Mouse (Mus musculus) v-Abl transformed pro-B cells (cell line): Measurements from ENCODE around the gene Phka2.

Experiments used
- in situ Hi-C, 2 experiments: fragments of 400-800 bp; cut with MboI; formaldehyde crosslinking; loops; one replicate each; pipeline ENCODE4 v1.15.1; 2025; ENCODE audit not compliant: unreplicated experiment in 2 of 2

Phka2 gene

DNA sequence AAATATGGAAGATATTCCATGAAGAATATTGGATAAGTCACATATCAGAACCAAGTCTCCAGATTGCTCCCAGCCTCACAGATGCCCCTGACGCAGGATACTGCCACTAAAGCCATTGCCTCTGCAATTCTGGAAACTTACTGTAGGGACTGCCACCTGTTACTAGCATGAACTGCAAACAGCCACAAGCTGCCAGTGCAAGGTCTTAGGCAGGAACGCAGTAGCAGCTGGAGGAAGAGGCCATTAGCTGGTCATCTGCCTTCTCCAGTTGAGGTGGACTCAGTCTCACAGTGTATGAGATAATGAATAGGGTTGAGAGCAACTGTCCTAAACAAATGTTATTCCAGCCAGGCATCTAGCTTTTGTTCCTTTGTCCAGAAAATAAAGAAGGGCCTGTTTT lies 96.1 kb downstream of the Phka2 start:
- in situ Hi-C loops, result loop anchor here (25.0 kb wide), 1 partner anchor 439 kb away; no protein-coding TSS in a partner anchor

DNA sequence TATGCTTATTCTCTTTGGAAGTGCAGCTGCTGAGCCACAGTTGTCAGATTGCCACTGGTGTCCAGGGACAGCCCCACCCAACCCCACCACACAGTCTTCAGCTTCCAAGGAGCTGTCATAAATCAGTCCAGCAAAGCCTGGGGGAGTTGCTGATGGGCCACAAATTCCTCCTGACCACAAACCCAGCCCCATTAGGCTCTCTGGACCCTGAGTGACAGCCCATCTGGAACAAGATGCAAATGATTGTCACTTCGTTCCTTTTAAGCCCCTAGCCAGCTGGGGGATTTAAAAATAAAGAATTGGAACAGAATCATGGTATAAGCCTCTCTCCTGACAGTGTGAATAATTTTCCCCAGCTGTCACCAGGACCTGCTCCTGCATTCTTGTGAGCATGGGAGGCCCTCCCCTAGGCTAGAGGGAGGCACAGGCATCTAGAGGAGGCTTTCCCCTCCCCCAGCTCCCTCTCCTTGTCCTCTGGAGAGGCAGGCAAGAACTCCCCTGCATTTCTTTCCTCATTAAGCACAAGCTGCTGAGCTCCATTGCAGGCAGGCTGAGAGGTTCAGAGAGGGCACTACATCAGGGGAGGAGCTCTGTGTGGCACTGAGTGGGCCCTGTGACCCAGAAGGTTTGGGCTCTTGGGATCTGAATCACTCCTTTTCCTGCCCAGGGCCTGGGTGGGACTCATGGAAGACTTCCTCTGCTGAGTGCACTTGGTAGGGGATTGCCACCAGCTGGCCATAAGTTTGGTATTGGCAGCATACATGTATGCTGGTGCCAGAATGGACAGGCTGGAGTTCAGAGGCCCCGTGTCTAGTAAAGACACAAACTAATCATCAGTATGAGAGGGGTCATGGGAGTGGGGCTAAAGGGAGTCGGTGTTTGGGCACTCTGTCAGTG lies 96.8 kb downstream of the Phka2 start:
- in situ Hi-C loops, result loop anchor here (25.0 kb wide), 1 partner anchor 438 kb away; no protein-coding TSS in a partner anchor

DNA sequence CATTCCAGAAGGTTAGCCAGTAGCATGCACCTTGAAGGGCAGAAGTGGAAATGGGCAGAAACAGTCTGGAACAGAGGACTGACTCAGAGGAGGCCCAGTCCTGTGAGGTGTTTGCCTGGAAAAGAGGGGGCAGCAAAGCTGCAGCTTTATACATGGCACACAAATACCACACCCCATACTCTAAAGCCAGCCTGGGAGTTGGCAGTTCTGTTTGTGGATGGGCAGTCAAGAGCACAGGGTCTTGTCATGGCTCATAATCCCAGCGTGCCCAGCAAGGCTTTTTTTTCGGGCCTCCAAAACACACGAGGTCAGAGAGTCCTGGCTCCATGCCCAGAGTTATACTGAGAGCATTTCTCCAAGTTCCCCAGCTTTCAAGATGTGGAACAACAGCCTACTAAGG lies 99.1 kb downstream of the Phka2 start:
- in situ Hi-C loops, result no loop called here

DNA sequence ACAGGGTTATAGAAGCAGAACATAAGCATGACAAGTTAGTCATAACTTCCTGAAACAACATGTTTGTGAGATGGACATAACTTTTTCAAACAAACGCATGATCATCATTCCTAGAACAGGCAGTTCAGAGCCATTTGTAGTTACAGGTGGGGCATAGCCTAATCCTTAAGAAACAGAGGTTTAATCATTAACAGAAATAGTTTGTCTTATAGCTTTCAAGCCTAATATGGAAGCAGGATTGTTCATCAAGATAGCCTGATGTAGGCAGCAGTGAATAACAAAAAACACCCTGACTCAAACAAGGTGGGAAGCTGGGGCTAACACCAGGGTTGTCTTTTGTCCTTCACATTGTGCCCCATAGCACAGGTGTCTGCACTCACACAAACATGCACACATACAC lies 100.8 kb downstream of the Phka2 start:
- in situ Hi-C loops, result no loop called here

DNA sequence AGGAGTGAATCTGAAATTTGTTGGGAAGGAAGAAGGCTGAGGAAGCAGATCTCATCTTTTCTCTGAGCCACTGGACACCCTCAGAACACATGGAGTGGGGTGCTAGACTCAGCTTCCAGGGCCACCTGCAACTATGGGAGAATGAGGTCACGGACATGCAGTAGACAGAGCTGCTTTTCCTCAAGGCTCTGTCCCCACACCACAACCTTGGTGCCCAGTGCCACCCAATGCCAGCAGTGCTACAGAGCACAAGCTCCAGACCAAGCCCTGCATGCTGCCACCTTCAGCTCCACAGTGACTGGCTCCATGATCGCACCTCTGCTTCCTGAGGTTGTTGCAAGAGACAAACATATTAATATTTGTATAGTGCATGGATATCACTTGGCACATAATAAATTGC lies 101.3 kb downstream of the Phka2 start:
- in situ Hi-C loops, result no loop called here

DNA sequence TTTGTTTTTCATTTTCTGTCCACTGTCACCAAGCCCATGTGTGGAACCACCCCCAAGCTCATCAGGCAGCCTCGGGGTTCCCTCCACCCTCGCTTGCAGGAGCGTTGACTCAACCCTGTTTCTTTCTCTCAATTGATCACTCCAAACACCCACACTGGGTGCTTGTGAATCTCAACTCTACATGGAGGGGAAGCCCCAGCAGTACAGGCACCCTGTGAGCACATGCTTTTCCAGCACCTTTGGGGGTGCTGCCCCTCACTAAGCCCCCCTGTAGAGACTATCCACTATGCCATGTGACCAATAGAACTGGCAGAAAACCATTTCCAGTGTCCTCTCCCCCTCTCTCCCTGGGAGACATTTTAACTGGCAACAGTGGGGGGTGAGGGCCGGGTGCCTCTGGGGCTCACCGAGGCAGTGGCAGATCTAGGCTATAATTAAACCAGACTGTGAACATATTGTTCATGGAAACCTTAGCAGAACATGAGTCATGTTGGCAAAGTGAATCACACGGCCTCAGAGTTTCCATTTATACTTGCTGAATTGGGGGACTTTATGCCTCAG lies 102.1 kb downstream of the Phka2 start:
- in situ Hi-C loops, result no loop called here

DNA sequence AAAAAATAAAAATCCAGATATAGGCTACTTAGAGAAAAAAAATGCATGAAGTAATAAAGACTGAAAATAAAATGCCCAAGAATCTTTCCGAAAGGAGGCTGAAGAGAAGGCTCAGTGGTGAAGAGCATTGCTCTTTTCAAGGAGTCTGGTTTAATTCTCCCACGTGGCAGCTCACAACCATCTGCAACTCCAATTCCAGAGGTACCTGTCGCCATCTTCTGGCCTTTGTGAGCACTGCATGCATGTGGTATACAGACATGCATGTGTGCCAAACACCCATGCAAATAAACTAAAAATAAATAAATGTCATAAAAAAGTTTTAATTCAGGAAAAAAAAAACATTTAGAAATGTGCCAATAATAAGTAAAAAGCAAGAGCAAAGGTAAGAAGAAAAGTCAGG lies 107.9 kb downstream of the Phka2 start:
- in situ Hi-C loops, result loop anchor here (5.0 to 10.0 kb wide), 3 partner anchors 163 to 635 kb away; no protein-coding TSS in a partner anchor

DNA sequence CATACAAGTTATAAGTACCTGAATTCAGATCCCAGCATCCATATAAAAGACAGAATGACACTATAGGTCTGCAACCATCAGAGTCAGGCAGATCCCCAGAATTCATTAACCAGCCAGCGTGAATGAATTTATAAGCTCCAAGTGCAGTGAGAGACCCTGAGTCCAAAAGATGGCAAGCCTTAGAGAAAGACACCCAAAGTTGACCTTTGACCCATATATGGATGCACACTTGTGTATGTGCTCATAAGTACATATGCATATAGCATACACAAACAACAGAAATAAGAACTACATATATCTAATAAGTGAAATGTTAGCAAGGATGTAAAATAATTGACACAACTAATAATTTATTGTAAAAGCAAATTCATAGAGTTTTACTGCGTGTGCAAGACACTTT lies 108.5 kb downstream of the Phka2 start:
- in situ Hi-C loops, result loop anchor here (5.0 to 10.0 kb wide), 3 partner anchors 163 to 636 kb away; no protein-coding TSS in a partner anchor

DNA sequence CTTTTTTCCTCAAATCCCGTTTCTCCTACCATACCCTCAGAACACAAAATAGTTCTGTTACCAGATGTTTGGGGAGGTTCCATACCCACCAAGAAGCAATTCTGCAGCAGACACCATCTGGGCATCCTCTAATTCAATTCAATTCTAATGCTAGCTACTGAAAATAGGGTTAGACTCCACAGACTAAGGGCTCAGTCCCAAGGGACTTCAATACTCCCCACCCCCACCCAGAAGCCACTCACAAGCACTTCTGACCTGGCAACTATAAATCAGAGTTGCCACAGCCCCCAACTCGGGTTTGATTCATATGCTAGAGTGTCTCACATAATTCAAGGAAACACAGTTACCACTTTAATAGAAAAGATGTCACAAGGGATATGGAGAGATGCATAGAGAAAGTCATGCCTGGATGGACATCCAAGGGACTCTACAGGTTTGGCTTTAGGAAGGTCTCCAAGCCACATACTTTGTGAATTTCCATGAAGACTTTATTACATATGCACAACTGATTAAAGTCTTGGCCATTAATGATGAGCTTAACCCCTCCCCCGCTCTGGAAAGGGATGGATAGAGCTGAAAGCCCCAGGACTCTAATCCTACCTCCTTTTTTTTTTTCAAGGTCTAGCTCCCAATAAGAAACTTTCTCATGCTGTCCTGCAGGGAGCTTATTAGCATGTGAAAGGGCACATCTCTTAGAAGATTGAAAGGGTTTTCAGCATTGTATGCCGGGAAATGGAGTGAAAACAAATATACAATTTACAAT lies 109.1 kb downstream of the Phka2 start:
- in situ Hi-C loops, result loop anchor here (5.0 to 10.0 kb wide), 3 partner anchors 164 to 636 kb away; no protein-coding TSS in a partner anchor
